Comparison of ENCODE assay signal across 15 mouse cellular contexts in the genomic region with DNA sequence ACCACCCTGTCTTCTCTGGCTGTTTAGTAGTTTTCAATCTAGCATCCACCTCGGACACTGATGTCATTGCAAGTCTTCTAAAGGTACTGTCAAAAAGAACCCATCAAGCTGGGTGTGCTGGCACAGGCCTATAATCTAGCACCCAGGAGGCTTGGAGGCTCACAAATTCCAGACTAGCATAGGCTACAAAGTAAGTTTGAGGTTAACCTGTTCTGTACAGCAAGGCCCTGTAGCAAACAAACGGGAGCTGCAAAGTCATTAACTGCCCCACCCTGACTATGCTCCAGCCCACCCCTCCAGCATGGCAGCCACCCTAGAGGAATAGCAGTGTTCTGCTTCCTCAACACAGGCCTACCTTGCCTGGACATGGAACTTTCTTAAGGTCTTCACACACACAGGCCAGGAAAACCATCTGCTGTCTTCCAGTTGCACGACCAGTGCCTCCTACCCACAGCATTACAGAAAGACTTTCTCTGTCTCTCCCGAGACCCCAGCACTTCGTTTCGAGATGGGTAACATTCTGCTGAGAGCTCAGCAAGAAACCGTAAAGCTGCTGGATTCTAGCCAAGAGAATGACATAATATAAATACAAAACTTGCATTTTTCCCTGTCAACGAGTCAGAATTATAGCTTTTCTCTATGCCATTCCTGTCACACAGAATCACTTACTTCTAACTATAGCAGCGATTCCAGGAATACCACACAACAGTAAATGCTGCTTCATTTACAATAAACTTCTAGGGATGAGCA.
DNase-seq lines count a peak whose midpoint lies in the region; ATAC-seq and TF ChIP-seq lines count a peak whose summit lies in the region.
"Had no signal": no experiment of that assay in that cellular context is flagged by ENCODE, and none has a peak within 500 bp of the region (broad histone marks: within the 10 kb centered on the region; RNA-seq: fewer than 3 reads in every experiment).

No protein-coding gene starts in this region.

- no peak overlapping the region for H3K4me3 ChIP-seq in gastrocnemius, adult 2 months
- H3K4me3 ChIP-seq in liver, adult 2 months (ENCODE audit: insufficient read depth, low read depth, low read length) = no peak overlapping the region
- H3K4me3 ChIP-seq in liver, postnatal 0 days (ENCODE audit: low read depth, low read length) = no peak overlapping the region
- H3K4me3 ChIP-seq: erythroblast, embryonic 14.5 days; heart, embryonic 10.5 days; limb, embryonic 12.5 days; midbrain, embryonic 12.5 days; neural tube, embryonic 12.5 days had no signal

- ATAC-seq in liver, postnatal 0 days = no peak

- peaks cover 32% of the 10 kb centered on the region for H3K4me1 ChIP-seq in liver, adult 2 months (ENCODE audit: control insufficient read depth, insufficient read depth, low read length)
- peaks cover 37% of the 10 kb centered on the region for H3K4me1 ChIP-seq in liver, postnatal 0 days (ENCODE audit: insufficient read depth)
- H3K4me1 ChIP-seq: midbrain, embryonic 12.5 days; neural tube, embryonic 12.5 days had no signal

- no peak overlapping the region for H3K4me2 ChIP-seq in liver, postnatal 0 days (ENCODE audit: low read depth, low read length)
- H3K4me2 ChIP-seq: limb, embryonic 12.5 days; midbrain, embryonic 12.5 days; neural tube, embryonic 12.5 days had no signal

- intact Hi-C loops in gastrocnemius, adult 2 months (cut with DNase I) = loop anchor here (2.0 to 10.0 kb wide), 3 partner anchors 67 to 167 kb away; a partner anchor contains a TSS

- no peaks in the 10 kb centered on the region for H3K27me3 ChIP-seq in liver, adult 2 months (ENCODE audit: control insufficient read depth, insufficient read depth, low read length)
- no peaks in the 10 kb centered on the region for H3K27me3 ChIP-seq in liver, postnatal 0 days (ENCODE audit: insufficient read depth, low read length)
- H3K27me3 ChIP-seq: limb, embryonic 12.5 days; midbrain, embryonic 12.5 days; neural tube, embryonic 12.5 days had no signal

- no peak for TF ChIP-seq POLR2A in liver, adult 2 months (IDR thresholded peaks at IDR 0.05; ENCODE audit: extremely low read depth, insufficient read depth, low read length)

- no peak overlapping the region for H3K9ac ChIP-seq in liver, adult 2 months (ENCODE audit: low read depth, low read length)
- no peak overlapping the region for H3K9ac ChIP-seq in liver, postnatal 0 days (replicated peaks)
- H3K9ac ChIP-seq: limb, embryonic 12.5 days; liver, embryonic 14.5 days; midbrain, embryonic 12.5 days; neural tube, embryonic 12.5 days had no signal

- no peaks in the 10 kb centered on the region for H3K9me3 ChIP-seq in liver, postnatal 0 days (ENCODE audit: low read length)
- H3K9me3 ChIP-seq: heart, embryonic 10.5 days; limb, embryonic 12.5 days; midbrain, embryonic 12.5 days; neural tube, embryonic 12.5 days had no signal

- peak; percentile 22 for DNase-seq in cerebellum, adult 9-11 months
- DNase-seq in cerebellum, adult 11 months = no peak
- no peak for DNase-seq in gastrocnemius, adult 2 months
- no peak for DNase-seq in gastrocnemius, postnatal 4 days (ENCODE audit: low spot score in 2 of 2)
- no peak for DNase-seq in liver, adult 2 months (ENCODE audit: extremely low read depth, low read depth, low spot score)
- DNase-seq in liver, postnatal 0 days = no peak
- peak; percentile 11 to 29 for DNase-seq in cerebellum, postnatal 25 days
- DNase-seq in embryo, embryonic 9.5 days (ENCODE audit: extremely low spot score) = no peak
- DNase-seq: thymus, postnatal 14 days had no signal

- peak overlapping the region; percentile 66 for H3K27ac ChIP-seq in gastrocnemius, adult 2 months
- H3K27ac ChIP-seq in liver, adult 2 months (replicated peaks; ENCODE audit: insufficient read depth, low read depth, low read length) = peak overlapping the region; percentile 17; the same call in 1 of the 2 replicates
- no peak overlapping the region for H3K27ac ChIP-seq in liver, postnatal 0 days (ENCODE audit: low read depth)
- H3K27ac ChIP-seq: heart, embryonic 10.5 days; limb, embryonic 12.5 days; liver, embryonic 14.5 days; midbrain, embryonic 12.5 days; neural tube, embryonic 12.5 days had no signal

- H3K36me3 ChIP-seq in liver, adult 2 months (ENCODE audit: control insufficient read depth, insufficient read depth, low read length) = peaks cover 9% of the 10 kb centered on the region
- H3K36me3 ChIP-seq in liver, postnatal 0 days (replicated peaks; ENCODE audit: insufficient read depth, low read length) = peaks cover 2% of the 10 kb centered on the region; the same call in 1 of the 2 replicates
- H3K36me3 ChIP-seq: heart, embryonic 10.5 days; limb, embryonic 12.5 days; midbrain, embryonic 12.5 days; neural tube, embryonic 12.5 days had no signal

- WGBS in liver, adult 2 months = 56% methylated on average over 9 of the region's 9 CpGs
- 69% methylated on average over 9 of the region's 9 CpGs for whole genome bisulfite sequencing in liver, postnatal 0 days (ENCODE audit: insufficient replicate concordance)

- peaks cover 49% of the 10 kb centered on the region for H3K79me2 ChIP-seq in liver, adult 2 months (ENCODE audit: control insufficient read depth, insufficient read depth, low read length)

- TF ChIP-seq EP300 in liver, postnatal 0 days (IDR thresholded peaks at IDR 0.05; ENCODE audit: low read depth) = no peak

- TF ChIP-seq CTCF in gastrocnemius, adult 2 months (IDR thresholded peaks at IDR 0.05) = no peak
- TF ChIP-seq CTCF in liver, adult 2 months (IDR thresholded peaks at IDR 0.05; ENCODE audit: low read depth, low read length) = no peak
- TF ChIP-seq CTCF in liver, postnatal 0 days (IDR thresholded peaks at IDR 0.05; ENCODE audit: low read depth) = no peak

Comparison
In these comparisons a context has a peak if more than half of its experiments do, and no peak if none do; other contexts are left out.
1. DNase-seq: peak in cerebellum, adult 9-11 months (single experiment) and cerebellum, postnatal 25 days (2 of 2); none in cerebellum, adult 11 months (single experiment), gastrocnemius, adult 2 months (single experiment), gastrocnemius, postnatal 4 days (0 of 2), liver, adult 2 months (single experiment), liver, postnatal 0 days (single experiment) and embryo, embryonic 9.5 days (single experiment).